Mouse (Mus musculus): ENCODE measurements around the gene Rps6kc1.

DNA sequence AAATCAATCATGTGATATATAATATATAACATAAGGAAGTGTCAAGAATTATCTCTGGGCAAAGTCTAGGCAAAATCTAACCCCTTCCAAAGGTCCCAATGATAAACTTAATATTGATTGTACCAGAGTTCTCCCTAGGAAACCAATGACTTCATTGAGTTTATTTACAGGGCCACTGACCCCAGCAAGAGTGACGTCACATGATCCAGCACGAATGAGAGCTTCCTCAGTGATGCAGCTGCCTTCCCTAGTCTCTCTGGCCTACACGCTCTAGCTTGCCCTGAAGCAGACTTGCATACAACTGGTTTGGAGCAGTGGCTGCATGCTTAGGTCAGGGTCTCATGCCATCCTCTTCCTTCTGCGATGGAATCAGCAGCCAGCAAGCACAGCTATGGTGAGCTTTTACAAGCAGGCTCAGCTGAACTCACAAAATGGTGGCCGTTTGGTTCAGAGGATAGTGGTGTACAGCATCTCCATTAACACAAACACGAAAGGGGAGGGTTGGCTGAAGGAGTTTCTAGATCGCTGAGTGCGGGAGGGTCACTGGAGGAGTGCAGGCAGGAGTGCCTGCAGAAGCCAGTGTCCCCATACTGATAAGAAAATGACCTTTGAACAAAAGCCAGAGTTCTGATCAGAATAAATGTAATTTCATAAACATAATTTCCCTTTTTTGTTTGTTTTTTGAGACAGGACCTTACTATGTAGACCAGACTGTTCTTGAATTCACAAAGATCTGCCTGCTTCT lies 8.3 kb upstream of the Rps6kc1 start:
- no peak for TF ChIP-seq CTCF (IDR thresholded peaks at IDR 0.05; ENCODE audit: low read depth, low read length)
- no peak for TF ChIP-seq POLR2A (IDR thresholded peaks at IDR 0.05; ENCODE audit: insufficient read depth, low read length)
- no peak for TF ChIP-seq EP300 (IDR thresholded peaks at IDR 0.05; ENCODE audit: insufficient read depth, low read depth, low read length)
